Mouse (Mus musculus) MEL (cell line): Measurements from ENCODE around the gene Gpr119. TPM values are rescaled to one million over a fixed set of nuclear protein-coding genes. Genes with fewer than 3 reads are reported as not detected.

Source experiments
- DNase-seq: peaks from one replicate; pipeline ENCODE4 v3.0.0; 2011; ENCODE audit warnings: low read depth, low spot score
- H3K27ac ChIP-seq: 2 replicates; pipeline ENCODE4 v1.5.1; 2012; ENCODE audit warnings: low read depth, mild to moderate bottlenecking, control low read depth, low read length, moderate library complexity; ENCODE audit not compliant: control insufficient read depth
- H3K27me3 ChIP-seq, 2 experiments: fragments of 150-350 bp in 1 of 2; sonication (generic) in 1 of 2; 2 replicates each; pipeline ENCODE4 v1.6.1; 2012; ENCODE audit warnings: low read length in 2 of 2, mild to moderate bottlenecking in 2 of 2, improper control_type of control experiment in 1 of 2, moderate library complexity in 1 of 2; ENCODE audit not compliant: insufficient read depth in 2 of 2, control insufficient read depth in 1 of 2
- H3K36me3 ChIP-seq, 2 experiments: 2 replicates each; pipeline ENCODE4 v1.6.1; 2012 to 2014; ENCODE audit warnings: low read length in 2 of 2, improper control_type of control experiment in 1 of 2, inconsistent platforms in 1 of 2, mild to moderate bottlenecking in 1 of 2; ENCODE audit not compliant: insufficient read depth in 2 of 2, control insufficient read depth in 1 of 2
- H3K4me1 ChIP-seq, 2 experiments: fragments of 150-350 bp in 1 of 2; sonication (generic) in 1 of 2; 2 replicates each; pipeline ENCODE4 v1.6.1; 2012; ENCODE audit warnings: low read length in 2 of 2, improper control_type of control experiment in 1 of 2, mild to moderate bottlenecking in 1 of 2; ENCODE audit not compliant: insufficient read depth in 2 of 2, control insufficient read depth in 1 of 2
- H3K4me3 ChIP-seq, 2 experiments: fragments of 150-350 bp in 1 of 2; sonication (generic) in 1 of 2; 2 replicates each; pipeline ENCODE4 v1.5.1; 2012; ENCODE audit warnings: low read depth in 2 of 2, low read length in 2 of 2, mild to moderate bottlenecking in 2 of 2, moderate library complexity in 2 of 2, control low read depth in 1 of 2, improper control_type of control experiment in 1 of 2; ENCODE audit not compliant: control insufficient read depth in 1 of 2, insufficient read depth in 1 of 2
- H3K79me2 ChIP-seq: 2 replicates; pipeline ENCODE4 v1.6.1; 2012; ENCODE audit warnings: mild to moderate bottlenecking, low read length, moderate library complexity; ENCODE audit not compliant: control insufficient read depth, poor library complexity, insufficient read depth
- H3K9ac ChIP-seq: 2 replicates; pipeline ENCODE4 v1.6.1; 2012; ENCODE audit warnings: low read depth, mild to moderate bottlenecking, control low read depth, low read length, moderate library complexity; ENCODE audit not compliant: control insufficient read depth, poor library complexity, severe bottlenecking
- H3K9me3 ChIP-seq: fragments of 150-350 bp; sonication (generic); replicated peaks from 2 replicates; pipeline ENCODE4 v1.6.1; 2012; ENCODE audit warnings: mild to moderate bottlenecking, low read length, improper control_type of control experiment, moderate library complexity; ENCODE audit not compliant: insufficient read depth
- CHD1 ChIP-seq: IDR thresholded peaks from 2 replicates; pipeline ENCODE4 v1.6.1; 2012; ENCODE audit warnings: low read depth, mild to moderate bottlenecking, inconsistent platforms, low read length, improper control_type of control experiment
- CHD2 ChIP-seq: IDR thresholded peaks from 2 replicates; pipeline ENCODE4 v1.6.1; 2011; ENCODE audit warnings: low read length, improper control_type of control experiment
- CTCF ChIP-seq, 3 experiments: IDR thresholded peaks in 2 of 3; conservative IDR thresholded peaks in 1 of 3; 2 replicates each; pipeline ENCODE4 v1.5.1; 2011 to 2012; ENCODE audit warnings: low read length in 3 of 3, low read depth in 2 of 3, mild to moderate bottlenecking in 2 of 3, improper control_type of control experiment in 1 of 3, inconsistent platforms in 1 of 3, mixed read lengths in 1 of 3, moderate library complexity in 1 of 3; ENCODE audit not compliant: control insufficient read depth in 1 of 3, insufficient read depth in 1 of 3, poor library complexity in 1 of 3, severe bottlenecking in 1 of 3
- ELF1 ChIP-seq: IDR thresholded peaks from 2 replicates; pipeline ENCODE4 v1.6.1; 2014; ENCODE audit warnings: low read depth, mild to moderate bottlenecking, inconsistent platforms, low read length, improper control_type of control experiment, moderate library complexity
- EP300 ChIP-seq, 2 experiments: IDR thresholded peaks; 2 replicates each; pipeline ENCODE4 v1.6.1; 2011; ENCODE audit warnings: improper control_type of control experiment in 2 of 2, low read length in 2 of 2, low read depth in 1 of 2, mild to moderate bottlenecking in 1 of 2
- ETS1 ChIP-seq: IDR thresholded peaks from 2 replicates; pipeline ENCODE4 v1.6.1; 2012; ENCODE audit warnings: low read depth, mild to moderate bottlenecking, inconsistent platforms, low read length, improper control_type of control experiment, moderate library complexity
- HCFC1 ChIP-seq: IDR thresholded peaks from 2 replicates; pipeline ENCODE4 v1.6.1; 2012; ENCODE audit warnings: low read depth, mild to moderate bottlenecking, inconsistent platforms, low read length, improper control_type of control experiment, moderate library complexity
- KAT2A ChIP-seq: conservative IDR thresholded peaks from 2 replicates; pipeline ENCODE4 v1.6.1; 2012; ENCODE audit warnings: low read depth, low read length, improper control_type of control experiment, inconsistent platforms
- MAFK ChIP-seq: IDR thresholded peaks from 2 replicates; pipeline ENCODE4 v1.6.1; 2011; ENCODE audit warnings: low read depth, mild to moderate bottlenecking, low read length, improper control_type of control experiment, borderline replicate concordance
- MAX ChIP-seq: IDR thresholded peaks from 2 replicates; pipeline ENCODE4 v1.6.1; 2011; ENCODE audit warnings: low read length, improper control_type of control experiment
- MXI1 ChIP-seq: IDR thresholded peaks from 2 replicates; pipeline ENCODE4 v1.6.1; 2011; ENCODE audit warnings: mild to moderate bottlenecking, low read depth, low read length, improper control_type of control experiment
- MYB ChIP-seq: IDR thresholded peaks from 2 replicates; pipeline ENCODE4 v1.6.1; 2011; ENCODE audit warnings: mild to moderate bottlenecking, low read depth, low read length, improper control_type of control experiment
- MYC ChIP-seq: IDR thresholded peaks from 2 replicates; pipeline ENCODE4 v1.6.1; 2011; ENCODE audit warnings: low read depth, mild to moderate bottlenecking, low read length, improper control_type of control experiment, moderate library complexity
- NELFE ChIP-seq: IDR thresholded peaks from 2 replicates; pipeline ENCODE4 v1.6.1; 2011; ENCODE audit warnings: low read depth, low read length, improper control_type of control experiment
- NRF1 ChIP-seq: IDR thresholded peaks from 2 replicates; pipeline ENCODE4 v1.6.1; 2014; ENCODE audit warnings: low read depth, mild to moderate bottlenecking, inconsistent platforms, low read length, improper control_type of control experiment, moderate library complexity; ENCODE audit not compliant: poor library complexity, insufficient read depth, severe bottlenecking
- POLR2A ChIP-seq, 2 experiments: IDR thresholded peaks; 2 replicates each; pipeline ENCODE4 v1.6.1; 2011 to 2012; ENCODE audit warnings: low read length in 2 of 2, mild to moderate bottlenecking in 2 of 2, control low read depth in 1 of 2, improper control_type of control experiment in 1 of 2, low read depth in 1 of 2, moderate library complexity in 1 of 2; ENCODE audit not compliant: control insufficient read depth in 1 of 2, insufficient read depth in 1 of 2, poor library complexity in 1 of 2
- POLR2AphosphoS2 ChIP-seq: IDR thresholded peaks from 2 replicates; pipeline ENCODE4 v1.6.1; 2011; ENCODE audit warnings: low read length, improper control_type of control experiment
- RAD21 ChIP-seq: IDR thresholded peaks from 2 replicates; pipeline ENCODE4 v1.6.1; 2011; ENCODE audit warnings: mild to moderate bottlenecking, low read depth, low read length, improper control_type of control experiment
- SMC3 ChIP-seq: IDR thresholded peaks from 2 replicates; pipeline ENCODE4 v1.6.1; 2011; ENCODE audit warnings: low read depth, low read length, improper control_type of control experiment
- TCF12 ChIP-seq: IDR thresholded peaks from 2 replicates; pipeline ENCODE4 v1.6.1; 2014; ENCODE audit warnings: low read depth, mild to moderate bottlenecking, inconsistent platforms, low read length, improper control_type of control experiment, moderate library complexity
- UBTF ChIP-seq: IDR thresholded peaks from 2 replicates; pipeline ENCODE4 v1.6.1; 2012; ENCODE audit warnings: low read depth, mild to moderate bottlenecking, inconsistent platforms, low read length, improper control_type of control experiment, moderate library complexity, borderline replicate concordance; ENCODE audit not compliant: insufficient read depth
- USF1 ChIP-seq: IDR thresholded peaks from 2 replicates; pipeline ENCODE4 v1.6.1; 2014; ENCODE audit warnings: low read depth, mild to moderate bottlenecking, inconsistent platforms, low read length, improper control_type of control experiment, moderate library complexity
- USF2 ChIP-seq, 2 experiments: IDR thresholded peaks; 2 replicates each; pipeline ENCODE4 v1.6.1; 2011 to 2012; ENCODE audit warnings: improper control_type of control experiment in 2 of 2, low read length in 2 of 2, borderline replicate concordance in 1 of 2, inconsistent platforms in 1 of 2, low read depth in 1 of 2, mild to moderate bottlenecking in 1 of 2; ENCODE audit not compliant: insufficient read depth in 1 of 2
- ZC3H11A ChIP-seq: IDR thresholded peaks from 2 replicates; pipeline ENCODE4 v1.6.1; 2012; ENCODE audit warnings: low read depth, mild to moderate bottlenecking, inconsistent platforms, low read length, improper control_type of control experiment
- ZKSCAN1 ChIP-seq: IDR thresholded peaks from 2 replicates; pipeline ENCODE4 v1.6.1; 2012; ENCODE audit warnings: low read depth, mild to moderate bottlenecking, inconsistent platforms, low read length, improper control_type of control experiment, moderate library complexity
- polyA plus RNA-seq, 2 experiments: library from polyadenylated mRNA; stranded (reverse) in 1 of 2; unstranded in 1 of 2; fragments of >175 nt in 1 of 2; fragments of >200 nt in 1 of 2; gene quantifications; 2 replicates each; pipeline versions ENCODE4 v1.2.1 to v1.2.4; 2012; ENCODE audit warnings: low replicate concordance in 2 of 2, low read depth in 1 of 2; ENCODE audit not compliant: insufficient read length in 2 of 2, insufficient read depth in 1 of 2, missing spikeins in 1 of 2
- total RNA-seq: library from RNA; depleted of rRNA; stranded (reverse); fragments of 300-350 nt; gene quantifications from 2 replicates; pipeline ENCODE4 v1.2.3, GENCODE M21; 2012

The Gpr119 gene
- total and polyA plus RNA-seq, 3 experiments, result not detected

GRCm38 (mm10) chrX:48669588-48669987, 4.7 kb downstream of the Gpr119 start:
- Histone ChIP-seq H3K27ac (no peak overlapping the region), H3K4me1 (no peaks in the 10 kb centered on the region), H3K9me3 (no peaks in the 10 kb centered on the region), H3K4me3 (no peak overlapping the region), H3K9ac (no peak overlapping the region), H3K36me3 (no peaks in the 10 kb centered on the region), H3K27me3 (no peaks in the 10 kb centered on the region)
- peak; percentile 56 for TF ChIP-seq RAD21
- peak; percentile 49; the same call in 1 of the 2 replicates for TF ChIP-seq MAX
- TF ChIP-seq ZKSCAN1, result no peak
- TF ChIP-seq POLR2AphosphoS2, result no peak
- TF ChIP-seq USF1, result no peak
- no peak for TF ChIP-seq TCF12
- TF ChIP-seq MYC, result 0 out of 2 replicates have a peak, but pooled peaks have one; percentile 26
- no peak for TF ChIP-seq EP300 (IDR thresholded peaks at IDR 0.05; ENCODE audit: low read depth in 1 of 2, low read length in 2 of 2)
- no peak for TF ChIP-seq HCFC1
- TF ChIP-seq SMC3, result peak; percentile 28; the same call in 1 of the 2 replicates
- TF ChIP-seq POLR2A (IDR thresholded peaks at IDR 0.05; ENCODE audit: control insufficient read depth in 1 of 2, insufficient read depth in 1 of 2, low read depth in 1 of 2, low read length in 2 of 2, poor library complexity in 1 of 2), result no peak
- TF ChIP-seq ELF1, result no peak
- TF ChIP-seq CTCF (IDR thresholded peaks at IDR 0.05 in 2 of 3, conservative IDR thresholded peaks at IDR 0.05 in 1 of 3; ENCODE audit: control insufficient read depth in 1 of 3, insufficient read depth in 1 of 3, low read depth in 2 of 3, low read length in 3 of 3, poor library complexity in 1 of 3, severe bottlenecking in 1 of 3), result peak; percentile 29 to 55 (median 48); a peak in 5 of 6 replicates
- TF ChIP-seq, all 39 proteins: peak for 5
- no peaks in the 10 kb centered on the region for H3K79me2 ChIP-seq
- DNase-seq, result peak; percentile 50

- no peaks in the 10 kb centered on the region for H3K4me1 ChIP-seq
- no peaks in the 10 kb centered on the region for H3K36me3 ChIP-seq
- no peaks in the 10 kb centered on the region for H3K27me3 ChIP-seq
- H3K27ac ChIP-seq, result no peak overlapping the region
- H3K4me3 ChIP-seq, result no peak overlapping the region
- H3K9me3 ChIP-seq, result no peaks in the 10 kb centered on the region
- DNase-seq, result no peak
- no peak for TF ChIP-seq USF2 (IDR thresholded peaks at IDR 0.05; ENCODE audit: borderline replicate concordance in 1 of 2, insufficient read depth in 1 of 2, low read depth in 1 of 2, low read length in 2 of 2)
- H3K9ac ChIP-seq, result no peak overlapping the region
- H3K79me2 ChIP-seq, result no peaks in the 10 kb centered on the region
Measured at GRCm38 (mm10) chrX:48666807-48667206, 7.5 kb downstream of the Gpr119 start.

GRCm38 (mm10) chrX:48644122-48644521, 30.2 kb downstream of the Gpr119 start:
- no peak overlapping the region for H3K9ac ChIP-seq
- no peak overlapping the region for H3K4me3 ChIP-seq
- no peaks in the 10 kb centered on the region for H3K27me3 ChIP-seq
- TF ChIP-seq POLR2AphosphoS2, result no peak
- no peak for TF ChIP-seq NRF1
- no peak for TF ChIP-seq MAFK
- no peak for TF ChIP-seq MYB
- TF ChIP-seq NELFE, result no peak
- TF ChIP-seq CHD1, result no peak
- no peak for TF ChIP-seq EP300 (IDR thresholded peaks at IDR 0.05; ENCODE audit: low read depth in 1 of 2, low read length in 2 of 2)
- no peak for TF ChIP-seq CHD2
- TF ChIP-seq ZC3H11A, result peak; percentile 13; the same call in 1 of the 2 replicates
- TF ChIP-seq USF1, result no peak
- no peak for TF ChIP-seq MXI1
- TF ChIP-seq KAT2A, result no peak
- no peak for TF ChIP-seq UBTF
- peak; percentile 38 for TF ChIP-seq RAD21
- no peak for TF ChIP-seq ETS1
- TF ChIP-seq CTCF (IDR thresholded peaks at IDR 0.05 in 2 of 3, conservative IDR thresholded peaks at IDR 0.05 in 1 of 3; ENCODE audit: control insufficient read depth in 1 of 3, insufficient read depth in 1 of 3, low read depth in 2 of 3, low read length in 3 of 3, poor library complexity in 1 of 3, severe bottlenecking in 1 of 3), result peak; percentile 39 to 55 (median 49); a peak in 5 of 6 replicates
- TF ChIP-seq MYC, result no peak
- TF ChIP-seq TCF12, result no peak
- DNase-seq, result peak; percentile 60
- H3K4me1 ChIP-seq, result no peaks in the 10 kb centered on the region
- H3K79me2 ChIP-seq, result no peaks in the 10 kb centered on the region
- no peaks in the 10 kb centered on the region for H3K9me3 ChIP-seq
- H3K36me3 ChIP-seq, result no peaks in the 10 kb centered on the region
- H3K27ac ChIP-seq, result no peak overlapping the region
